Mouse (Mus musculus) thymus, postnatal 25 days (tissue): Measurements from ENCODE around the gene AI661453.
"Not testable (repeated sequence)": the region's sequence is repeated elsewhere in the genome, so short reads cannot be mapped to it uniquely, and the experiment has no call there.

Experiments
- DNase-seq: peaks from one replicate; pipeline ENCODE4 v3.0.0; 2022

Gene AI661453

DNA sequence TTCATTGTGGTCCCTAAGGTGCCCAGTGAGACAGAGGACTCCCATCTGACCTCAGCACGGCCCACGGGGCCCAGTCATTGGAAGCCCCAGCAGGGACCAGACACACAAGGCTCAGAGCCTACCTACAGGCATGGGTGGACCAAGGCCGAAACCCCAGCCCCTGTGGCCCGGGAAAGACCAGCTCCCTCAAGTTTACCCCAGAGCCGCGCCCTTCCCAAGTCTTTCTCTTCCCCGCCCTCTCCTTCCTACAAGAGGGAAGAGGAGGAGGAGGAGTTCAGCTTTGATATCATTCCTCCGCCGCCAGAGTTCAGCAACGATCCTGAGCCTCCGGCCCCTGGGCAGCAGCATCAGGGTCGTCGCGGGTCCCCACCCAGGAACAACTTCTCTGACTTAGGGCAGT lies 31.6 kb downstream of the AI661453 start:
- no peak for DNase-seq

DNA sequence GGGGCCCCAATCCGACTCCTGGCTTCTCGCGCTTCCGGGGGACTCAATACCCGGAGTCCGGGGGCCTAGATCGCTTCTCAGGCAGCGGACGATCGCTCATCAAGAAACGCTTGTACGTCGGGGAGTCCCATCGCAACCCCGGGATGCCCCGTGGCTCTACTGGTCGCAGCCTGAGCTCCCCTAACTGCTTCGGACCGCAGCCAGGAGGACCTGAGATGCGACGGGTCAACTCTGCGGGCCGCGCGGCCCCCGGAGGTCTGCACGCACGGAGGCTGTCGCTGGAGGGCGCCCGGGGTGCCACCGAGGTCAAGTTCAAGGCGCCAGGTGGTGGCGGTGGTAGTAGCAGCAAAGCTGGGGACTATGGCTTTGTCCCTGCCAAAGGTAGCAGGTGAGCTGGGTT lies 32.1 kb downstream of the AI661453 start:
- peak; percentile 33 for DNase-seq

DNA sequence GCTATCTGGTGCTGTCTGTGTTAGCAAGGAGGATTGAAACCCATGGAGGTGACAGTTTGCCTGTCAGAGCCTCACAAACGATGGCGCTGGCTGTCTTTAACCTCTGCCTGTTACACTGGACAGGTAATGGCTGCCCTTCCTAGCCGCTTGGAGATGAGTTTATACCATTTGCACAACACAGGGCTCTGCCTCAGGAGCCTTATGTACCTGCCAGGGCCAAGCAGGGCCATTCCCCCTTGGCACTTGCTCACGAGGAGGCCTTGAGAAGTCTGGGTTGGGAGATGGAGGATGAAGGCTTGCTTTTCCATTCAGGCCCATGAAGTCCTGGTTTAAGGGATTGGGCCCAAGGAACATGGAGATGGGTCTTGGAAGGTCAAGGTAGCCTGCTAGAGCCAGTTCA lies 33.2 kb downstream of the AI661453 start:
- DNase-seq: no peak

DNA sequence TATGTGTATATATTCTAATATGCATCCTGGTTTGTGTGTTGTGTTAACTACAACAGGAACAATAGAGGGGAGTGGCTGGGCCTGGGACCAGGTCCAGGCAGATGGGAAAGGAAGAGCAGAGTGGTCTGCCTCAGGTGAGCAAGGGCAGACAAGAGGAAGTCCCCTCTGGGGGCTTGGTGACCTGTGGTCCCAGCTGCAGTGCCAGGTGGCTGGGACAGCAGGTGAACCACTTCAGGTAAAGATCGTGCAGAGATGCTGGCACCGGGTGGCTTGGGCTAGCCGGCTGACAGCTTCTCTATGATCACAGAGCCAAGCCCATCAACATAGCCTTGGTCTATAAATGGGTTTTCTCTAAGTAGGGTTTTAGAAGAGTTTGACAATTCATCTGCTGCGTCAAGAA lies 33.7 kb downstream of the AI661453 start:
- no peak for DNase-seq

DNA sequence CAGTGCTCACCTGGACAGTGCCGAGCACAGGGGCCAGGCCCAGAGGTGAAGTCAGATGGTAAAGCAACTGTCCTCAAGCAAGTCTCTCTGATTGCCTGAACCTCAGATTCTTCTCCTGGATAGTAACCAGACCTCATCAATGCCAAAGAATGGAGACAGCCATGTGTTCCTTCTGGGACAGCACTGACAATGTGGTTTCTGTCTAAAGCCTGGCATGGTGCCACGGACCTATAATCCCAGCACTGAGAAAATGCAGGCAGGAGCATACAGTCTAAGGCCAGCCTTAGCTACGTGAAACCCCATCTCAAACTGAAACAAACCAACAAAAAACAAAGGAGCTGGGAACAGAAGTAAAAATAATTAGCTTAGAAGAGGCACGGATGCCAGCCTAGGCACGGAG lies 34.3 kb downstream of the AI661453 start:
- no peak for DNase-seq

DNA sequence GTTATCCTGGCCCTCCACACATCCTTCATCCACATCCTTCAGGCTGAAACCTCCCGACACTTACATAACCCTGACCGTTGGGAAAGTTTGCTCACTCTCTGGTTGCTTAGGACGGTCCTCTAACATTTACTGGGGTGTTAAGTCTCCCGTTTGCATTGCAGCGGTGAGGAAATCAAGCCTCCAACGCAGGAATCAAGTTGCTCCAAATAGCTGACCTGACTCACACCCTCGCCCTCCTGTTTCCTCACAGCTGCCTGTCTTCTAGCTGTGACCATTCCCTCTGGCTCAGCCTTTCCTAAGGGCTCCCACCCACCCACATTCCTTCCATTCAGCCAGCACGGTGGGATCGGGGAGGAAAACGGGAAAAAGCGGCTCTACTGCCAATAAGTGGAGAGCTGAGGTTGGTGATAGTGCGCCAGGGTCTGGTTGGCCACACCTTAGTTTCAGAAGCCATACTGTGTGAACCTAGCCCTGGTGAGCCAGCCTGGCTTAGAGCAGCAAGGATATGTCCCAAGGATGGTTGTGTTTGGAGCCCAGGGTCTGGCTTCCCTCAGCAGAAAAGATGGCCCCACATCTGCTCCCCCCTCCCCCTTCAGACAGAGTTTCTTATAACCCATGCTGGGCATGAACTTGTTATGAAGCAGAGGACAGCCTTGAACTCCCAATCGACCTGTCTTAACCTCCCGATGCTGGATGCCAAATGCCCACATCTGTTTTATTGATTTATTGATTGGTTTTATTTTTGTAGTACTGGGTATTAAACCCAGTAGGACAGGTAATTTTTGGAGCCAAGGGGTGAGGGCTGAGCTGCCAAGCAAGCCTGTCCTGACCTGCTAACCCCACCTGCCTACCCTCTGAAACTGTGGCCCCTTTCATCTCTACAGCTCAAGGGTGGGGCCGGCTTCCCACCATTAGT lies 36.3 kb downstream of the AI661453 start:
- DNase-seq: no peak

DNA sequence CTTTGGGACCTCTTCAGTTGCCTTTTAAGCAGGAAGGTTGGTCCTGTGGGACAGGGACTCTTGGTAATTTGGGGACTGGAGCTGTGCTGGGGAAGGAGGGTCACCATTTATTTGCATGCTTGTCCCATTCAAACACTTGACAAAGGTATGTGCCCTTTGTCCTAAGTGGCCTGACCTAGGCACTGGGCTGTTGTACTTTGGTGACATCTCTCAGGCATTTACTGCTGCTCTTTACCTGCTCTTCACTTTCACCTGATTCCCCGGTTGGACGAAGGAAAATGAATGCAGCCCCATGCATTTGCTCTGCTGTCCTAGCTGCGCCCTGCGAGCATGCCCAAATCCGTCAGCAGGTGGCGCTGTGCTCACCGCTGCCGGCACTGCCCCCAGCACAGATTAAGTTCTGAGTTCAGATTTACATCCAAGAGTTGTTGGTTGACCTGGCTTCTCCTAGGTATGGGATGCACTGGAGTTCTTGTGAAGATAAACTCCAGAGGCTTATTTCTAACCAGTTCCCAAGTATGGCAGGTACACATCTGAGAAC lies 37.1 kb downstream of the AI661453 start:
- peak; percentile 75 for DNase-seq

DNA sequence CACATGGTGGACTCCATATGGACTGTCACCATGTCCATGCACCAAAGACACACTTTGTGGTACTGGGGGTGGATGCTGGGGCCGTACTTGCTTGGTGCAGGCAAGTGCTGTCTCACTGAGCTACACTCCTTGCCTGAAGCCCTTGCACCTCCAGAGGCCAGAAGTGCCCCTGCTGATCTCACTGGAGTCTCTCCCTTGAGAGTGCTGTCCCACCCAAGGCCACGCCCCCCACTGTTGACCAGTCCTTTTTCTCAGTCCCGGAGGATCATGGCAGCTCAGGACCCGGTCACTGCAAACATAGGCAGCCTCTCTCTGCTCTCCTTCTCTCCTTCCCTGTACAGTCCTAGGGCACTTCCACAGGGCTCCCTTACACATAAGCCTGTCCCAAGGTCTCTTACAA lies 37.8 kb downstream of the AI661453 start:
- no peak for DNase-seq

DNA sequence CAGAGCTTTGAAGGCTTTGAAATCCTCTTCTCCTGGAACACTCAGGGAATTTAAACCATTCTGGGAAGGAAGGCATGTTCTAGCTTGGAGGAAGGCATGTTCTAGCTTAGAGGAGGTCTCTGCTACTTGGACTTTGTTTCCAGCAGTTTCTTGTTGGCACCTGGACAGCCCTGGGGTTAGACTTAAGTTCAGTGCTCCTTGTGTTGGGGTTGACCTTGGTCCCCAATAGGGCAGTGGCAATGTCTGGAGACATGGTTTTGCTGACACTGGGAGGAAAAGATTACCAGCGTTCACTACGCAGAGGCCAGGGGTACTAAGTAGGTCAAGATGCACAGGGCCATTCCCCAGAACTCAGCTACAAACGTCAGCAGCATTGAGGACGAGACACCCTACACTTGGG lies 38.8 kb downstream of the AI661453 start:
- DNase-seq: no peak

DNA sequence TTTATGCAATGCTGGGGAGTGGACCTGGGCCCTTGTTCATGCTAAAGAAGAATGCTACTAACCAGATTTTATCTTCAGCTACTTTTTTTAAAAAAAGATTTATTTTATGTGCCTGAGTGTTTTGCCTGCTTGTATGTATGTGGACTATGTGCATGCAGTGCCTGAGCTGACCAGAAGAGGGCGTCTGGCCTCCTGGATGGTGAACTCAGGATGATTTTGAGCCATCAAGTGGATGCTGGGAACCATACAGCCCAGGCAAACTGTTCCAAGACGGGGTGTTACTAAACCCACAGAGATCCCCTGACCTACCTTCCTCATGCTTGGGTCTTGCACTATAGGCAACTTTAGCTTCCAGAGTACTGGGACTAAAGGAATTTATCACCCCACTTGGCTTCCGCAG lies 39.3 kb downstream of the AI661453 start:
- DNase-seq: peak; percentile 39

DNA sequence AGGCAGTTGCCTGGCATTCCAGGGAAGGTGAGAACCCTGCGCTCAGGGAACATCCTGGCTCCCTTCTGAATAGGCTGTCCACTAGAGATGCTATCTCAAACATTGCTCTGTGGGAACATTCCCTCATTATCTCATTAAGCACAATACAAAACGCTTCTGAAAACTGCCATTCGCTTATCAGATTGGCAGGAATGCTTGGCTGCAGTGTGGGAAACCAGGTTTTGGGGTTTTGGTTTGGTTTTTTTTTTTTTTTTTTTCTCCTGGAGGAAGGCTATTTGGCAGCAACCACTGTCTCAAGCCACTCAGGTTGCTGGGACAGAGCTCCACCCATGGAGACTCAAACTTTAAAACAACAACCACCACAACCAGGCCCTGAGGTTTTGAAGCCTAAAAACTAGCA lies 43.5 kb downstream of the AI661453 start:
- no peak for DNase-seq

DNA sequence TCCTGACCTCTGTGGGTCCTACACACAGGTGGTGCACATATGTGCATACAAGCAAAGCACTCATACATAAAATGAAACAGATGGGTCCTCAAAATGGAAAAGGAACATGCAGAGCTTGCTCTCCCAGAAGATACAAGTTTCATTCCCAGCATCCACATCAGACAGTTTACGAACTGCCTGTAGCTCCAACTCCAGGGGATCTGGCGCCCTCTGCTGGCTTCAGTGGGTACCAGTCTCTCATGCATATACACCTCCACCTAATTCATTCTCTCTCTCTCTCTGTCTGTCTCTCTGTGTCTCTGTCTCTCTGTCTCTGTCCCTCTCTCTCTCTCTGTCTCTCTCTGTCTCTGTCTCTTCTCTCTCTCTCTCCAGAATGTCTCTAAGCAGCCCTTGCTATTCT lies 46.0 kb downstream of the AI661453 start:
- DNase-seq: peak; percentile 73

DNA sequence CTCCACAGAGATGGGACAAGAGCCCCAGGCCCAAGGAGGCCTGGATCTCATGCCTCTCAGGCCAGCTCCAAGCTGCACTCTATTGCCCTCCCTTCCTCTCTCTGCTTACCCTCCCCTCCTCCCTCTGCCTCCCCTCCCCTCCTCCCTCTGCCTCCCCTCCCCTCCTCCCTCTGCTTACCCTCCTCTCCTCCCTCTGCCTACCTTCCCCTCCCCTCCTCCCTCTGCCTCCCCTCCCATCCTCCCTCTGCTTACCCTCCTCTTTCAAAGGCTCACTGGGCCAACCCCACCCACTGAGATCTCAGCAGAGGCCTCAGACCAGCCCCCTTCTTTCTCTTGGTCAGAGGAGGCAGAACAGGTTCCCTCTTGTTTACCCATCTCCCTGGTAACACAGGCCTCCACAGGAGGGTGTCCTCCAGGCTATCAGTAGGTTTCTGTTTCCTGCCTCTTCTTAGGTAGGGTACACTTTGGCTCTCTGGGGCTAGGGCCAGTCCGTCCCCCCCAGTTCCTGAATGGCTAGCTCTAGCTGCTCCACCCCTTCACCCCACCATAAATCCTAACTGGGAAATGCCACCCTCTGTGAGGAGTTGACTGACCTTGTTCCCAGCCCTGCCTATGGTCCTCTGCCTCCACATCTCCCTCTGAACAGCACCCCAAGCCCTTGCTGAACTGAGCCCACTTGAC lies 48.0 kb downstream of the AI661453 start:
- no peak for DNase-seq

DNA sequence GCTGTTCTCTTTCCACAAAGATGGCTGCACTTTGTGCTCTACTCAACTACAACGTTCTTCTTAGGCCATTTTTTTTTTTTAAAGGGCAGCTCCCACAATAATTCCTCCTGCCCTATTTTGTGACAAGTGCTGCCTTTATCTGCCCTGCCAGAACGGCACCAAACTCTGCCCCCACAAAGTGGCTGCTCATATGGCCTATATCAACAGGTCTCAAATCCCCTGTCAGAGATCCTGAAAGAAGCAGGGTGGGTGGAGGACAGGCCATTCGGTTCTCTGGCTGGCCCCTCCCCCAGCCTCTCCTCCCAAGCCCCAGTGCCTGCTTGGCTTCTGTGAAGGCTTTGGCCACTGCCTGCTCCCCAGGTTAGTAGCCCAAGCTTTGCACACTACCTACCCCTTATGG lies 48.6 kb downstream of the AI661453 start:
- no peak for DNase-seq

DNA sequence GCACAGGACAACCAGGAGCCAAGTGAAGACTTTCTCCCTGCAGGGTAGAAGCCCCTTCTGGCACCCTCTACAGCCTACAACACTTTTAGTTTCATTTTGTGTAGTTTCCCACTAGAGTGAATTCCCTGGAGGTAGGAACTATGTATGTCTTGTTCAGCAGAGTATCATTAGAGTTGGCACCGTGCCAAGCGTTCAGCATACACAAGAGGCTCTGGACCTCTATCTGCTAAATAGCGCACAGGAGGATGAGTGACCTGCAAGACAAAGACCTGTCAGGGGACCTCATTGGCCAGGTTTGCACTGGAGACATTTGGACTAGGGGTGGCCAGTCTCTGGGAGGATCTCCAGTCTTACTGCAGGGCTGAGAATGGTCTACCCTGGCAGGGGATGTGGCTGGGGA lies 49.4 kb downstream of the AI661453 start:
- no peak for DNase-seq

DNA sequence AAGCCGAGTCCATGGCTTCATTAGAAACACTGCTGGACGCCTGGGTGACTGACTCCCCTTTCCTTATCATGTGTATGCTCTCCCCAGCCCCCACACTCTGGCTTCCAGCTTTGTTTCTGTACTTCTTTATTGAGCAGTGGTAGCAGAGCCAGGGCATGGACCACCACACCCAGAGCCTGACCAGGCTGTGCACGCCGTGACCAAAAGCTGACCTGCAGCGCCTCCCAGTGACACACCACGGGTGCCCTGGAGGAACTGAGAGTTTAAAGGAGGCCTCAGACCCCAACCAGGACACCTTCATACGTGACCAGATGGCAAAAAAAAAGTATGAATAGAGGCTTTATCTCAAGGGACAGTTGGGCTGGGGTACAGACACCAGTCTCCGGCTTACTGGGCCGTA lies 54.4 kb downstream of the AI661453 start:
- no peak for DNase-seq

DNA sequence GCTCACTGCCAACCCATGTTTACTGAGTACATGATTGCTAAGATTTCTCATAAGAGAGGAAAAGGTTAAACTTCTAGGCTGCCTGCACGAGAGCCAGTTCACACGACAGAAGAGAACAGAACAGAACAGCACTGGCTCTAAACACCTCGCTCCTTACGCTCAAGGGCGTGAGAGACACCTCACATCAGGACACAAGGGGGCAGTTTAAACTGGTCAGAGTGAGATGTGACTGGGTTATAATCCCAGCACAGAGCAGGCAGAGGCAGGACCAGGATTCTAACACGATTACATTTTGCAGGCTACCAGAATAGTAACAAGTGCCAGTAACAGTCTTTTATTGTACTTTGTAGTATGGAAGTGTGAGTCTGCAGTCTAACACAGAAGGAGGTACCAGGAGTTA lies 56.3 kb downstream of the AI661453 start:
- DNase-seq: no peak

DNA sequence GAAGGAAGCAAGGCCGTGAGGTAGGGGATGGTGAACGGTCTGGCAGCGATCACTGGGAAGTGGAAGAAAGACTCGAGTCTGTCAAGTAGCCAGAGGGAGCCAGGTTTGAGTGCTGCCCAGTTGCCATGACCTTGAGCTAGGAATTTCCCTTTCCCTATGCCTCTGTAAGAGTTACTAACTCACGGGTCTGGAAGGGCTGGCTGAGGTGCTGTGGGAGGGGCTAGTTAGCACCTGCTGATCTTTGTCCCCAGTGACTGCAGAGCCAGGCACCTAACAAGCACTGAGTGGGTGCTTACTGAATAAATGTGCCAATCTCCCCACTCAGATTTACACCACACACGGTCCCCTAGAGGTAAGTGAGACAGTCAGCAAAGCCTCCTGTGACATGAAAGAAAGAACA lies 57.2 kb downstream of the AI661453 start:
- DNase-seq: no peak

DNA sequence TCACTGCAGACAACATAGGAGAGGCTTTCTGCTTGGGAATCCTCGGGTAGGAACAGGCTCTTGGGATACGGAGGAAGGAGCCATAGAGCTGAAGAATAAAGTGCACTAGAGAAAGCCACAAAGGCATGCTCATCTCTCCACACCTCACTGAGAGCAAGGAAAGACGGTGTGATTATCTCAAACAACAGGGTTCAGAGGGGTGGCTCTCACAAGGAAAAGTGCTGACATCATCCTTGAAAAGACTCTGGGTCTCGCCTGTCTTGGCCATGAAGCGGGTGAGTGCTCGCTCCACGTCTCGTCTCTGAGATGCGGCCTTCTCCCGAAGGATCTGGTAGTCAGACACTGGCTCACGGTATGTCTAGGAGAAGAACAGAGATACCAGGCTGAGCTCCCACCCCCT lies 57.7 kb downstream of the AI661453 start:
- no peak for DNase-seq

DNA sequence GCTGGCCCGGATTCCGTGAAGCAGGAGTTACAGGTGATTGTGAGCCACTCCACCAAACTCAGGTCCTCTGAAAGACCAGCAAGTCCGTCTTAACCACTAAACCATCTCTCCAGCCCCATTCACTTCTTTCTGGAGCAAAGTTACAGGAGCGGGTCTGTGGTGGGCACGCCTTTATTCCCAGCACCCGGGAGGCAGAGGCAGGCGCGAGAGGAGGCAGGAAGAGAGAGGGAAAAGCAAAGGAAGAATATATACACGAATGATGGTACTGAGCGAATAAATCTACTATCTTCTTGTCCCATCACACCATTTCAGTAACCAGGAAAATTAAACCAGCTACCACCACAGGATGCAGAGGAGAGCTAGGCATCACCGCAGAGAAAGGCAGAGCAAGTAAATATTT lies 65.1 kb downstream of the AI661453 start:
- DNase-seq: no peak

DNA sequence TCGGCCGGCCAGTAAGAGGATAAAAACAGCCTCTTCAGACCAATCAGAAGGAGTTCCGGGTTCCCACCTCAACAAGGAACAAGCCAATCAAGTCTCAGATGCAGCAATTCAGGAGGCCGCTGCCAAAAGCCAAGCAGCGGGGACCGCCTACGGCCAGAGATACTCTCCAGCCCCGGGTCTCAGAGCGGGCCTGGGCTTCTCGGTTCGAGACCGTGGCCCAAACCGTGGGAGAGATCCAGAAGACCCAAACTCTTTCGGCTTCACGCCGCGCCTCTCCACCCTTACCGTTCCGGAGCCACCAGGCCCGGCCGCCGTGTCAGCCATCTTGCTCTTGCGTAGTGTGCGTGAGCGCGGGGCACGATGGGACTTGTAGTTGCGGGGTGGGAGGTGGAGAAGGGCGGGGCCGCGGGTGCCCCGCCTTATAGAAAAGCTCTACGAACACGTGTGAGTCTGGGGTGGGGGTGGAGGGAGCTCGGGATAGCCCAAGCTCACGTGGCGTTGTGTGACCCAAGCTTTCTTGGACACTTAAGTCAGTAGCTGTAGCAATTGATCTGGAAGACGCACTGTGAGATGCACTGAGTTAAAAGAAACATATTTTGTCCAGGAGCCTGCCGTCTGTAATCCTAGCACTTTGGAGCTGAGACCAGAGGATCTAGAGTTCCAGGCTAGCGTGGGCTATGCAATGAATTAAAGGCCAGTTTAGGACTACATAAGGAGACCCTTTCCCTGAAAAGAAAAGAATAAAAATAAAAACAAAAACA lies 65.7 kb downstream of the AI661453 start, which contains the start of gene Taf8:
TSS of gene Taf8 (minus strand) at position 347 of the 761 bp plus-strand sequence.
- peak; percentile 93 for DNase-seq

DNA sequence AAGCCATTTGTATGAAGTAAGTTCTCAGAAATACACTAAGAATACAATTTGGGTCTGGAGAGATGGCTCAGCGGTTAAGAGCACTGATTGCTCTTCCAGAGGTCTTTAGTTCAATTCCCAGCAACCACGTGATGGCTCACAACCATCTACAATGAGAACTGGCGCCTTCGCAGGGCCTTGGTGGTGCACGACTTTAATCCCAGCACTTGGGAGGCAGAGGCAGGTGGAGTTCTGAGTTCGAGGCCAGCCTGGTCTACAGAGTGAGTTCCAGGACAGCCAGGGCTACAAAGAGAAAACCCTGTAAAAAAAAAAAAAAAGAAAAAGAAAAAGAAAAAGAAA lies 66.3 kb downstream of the AI661453 start:
- not testable (repeated sequence) for DNase-seq

DNA sequence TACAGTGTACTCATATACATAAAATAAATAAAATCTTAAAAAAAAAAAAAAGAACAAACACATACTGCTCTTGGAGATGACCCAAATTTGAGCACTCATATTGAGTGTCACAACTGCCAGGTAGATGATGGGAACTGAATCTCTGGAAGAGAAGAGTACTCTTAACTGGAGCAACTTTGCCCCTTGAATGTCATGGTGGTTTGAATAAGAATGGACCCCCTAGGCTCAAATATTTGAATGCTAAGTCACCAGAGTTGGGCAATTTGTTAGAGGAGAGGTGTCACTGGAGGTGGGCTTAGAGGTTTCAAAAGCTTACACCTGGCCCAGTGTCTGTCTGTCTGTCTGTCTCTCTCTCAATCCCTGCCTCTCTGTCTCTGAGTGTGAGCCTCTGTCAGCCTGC lies 67.3 kb downstream of the AI661453 start:
- DNase-seq: peak; percentile 30
